Mouse (Mus musculus) adrenal gland, adult (tissue): Measurements from ENCODE around the gene Fam214a.
A peak's percentile ranks its signal among the peaks of the same experiment; 100 is the strongest.

ENCODE experiments used
- DNase-seq, 2 experiments: peaks; one replicate each; pipeline ENCODE4 v3.0.0; 2022 to 2023; ENCODE audit warnings: low spot score in 1 of 2; ENCODE audit not compliant: inconsistent age in 2 of 2

Fam214a gene

GRCm38 (mm10) chr9:75071029-75071705 lies 118.5 kb downstream of the Fam214a start:
- peak; percentile 88 to 96 for DNase-seq

GRCm38 (mm10) chr9:75071706-75072192 lies 119.1 kb downstream of the Fam214a start:
- DNase-seq = no peak

GRCm38 (mm10) chr9:75072361-75072760 lies 119.7 kb downstream of the Fam214a start:
- DNase-seq = no peak

- DNase-seq = peak in 1 of 2 experiments; percentile 71
These were observed 124.5 kb downstream of the Fam214a start for GRCm38 (mm10) chr9:75077191-75077590.
